Mouse (Mus musculus): ENCODE data around the gene Atg14. TPM values are rescaled to one million over a fixed set of nuclear protein-coding genes. Genes with fewer than 3 reads are reported as not detected.

Gene Atg14
- polyA plus RNA-seq, 1 experiment from 2014 or later, result 18.7 TPM

- no peaks in the 10 kb centered on the region for H3K4me1 ChIP-seq (ENCODE audit: control insufficient read depth, insufficient read depth, low read length)
- no peak overlapping the region for H3K4me2 ChIP-seq
- H3K27me3 ChIP-seq (ENCODE audit: control insufficient read depth, insufficient read depth, low read length), result no peaks in the 10 kb centered on the region
- H3K27ac ChIP-seq (ENCODE audit: low read depth, low read length), result no peak overlapping the region
- no peak overlapping the region for H3K9ac ChIP-seq (ENCODE audit: low read length)
- 96% methylated on average over 5 of the region's 5 CpGs for WGBS
- no peak overlapping the region for H3K4me3 ChIP-seq (ENCODE audit: low read depth, low read length)
- H3K36me3 ChIP-seq (ENCODE audit: control insufficient read depth, insufficient read depth, low read length), result peaks cover 8% of the 10 kb centered on the region
- H3K9me3 ChIP-seq (ENCODE audit: control insufficient read depth, low read length), result no peaks in the 10 kb centered on the region
- ATAC-seq (ENCODE audit: low FRiP score), result no peak
- DNase-seq (ENCODE audit: low spot score, missing footprints), result no peak
Measured at GRCm38 (mm10) chr14:47555225-47555624, 15.2 kb downstream of the Atg14 start.

GRCm38 (mm10) chr14:47554236-47554635, 16.2 kb downstream of the Atg14 start:
- H3K4me1 ChIP-seq (ENCODE audit: control insufficient read depth, insufficient read depth, low read length), result no peaks in the 10 kb centered on the region
- H3K4me2 ChIP-seq, result no peak overlapping the region
- H3K4me3 ChIP-seq (ENCODE audit: low read depth, low read length), result no peak overlapping the region
- peaks cover 8% of the 10 kb centered on the region for H3K36me3 ChIP-seq (ENCODE audit: control insufficient read depth, insufficient read depth, low read length)
- H3K27ac ChIP-seq (ENCODE audit: low read depth, low read length), result no peak overlapping the region
- ATAC-seq (ENCODE audit: low FRiP score), result no peak
- H3K9ac ChIP-seq (ENCODE audit: low read length), result no peak overlapping the region
- no peaks in the 10 kb centered on the region for H3K9me3 ChIP-seq (ENCODE audit: control insufficient read depth, low read length)
- no peaks in the 10 kb centered on the region for H3K27me3 ChIP-seq (ENCODE audit: control insufficient read depth, insufficient read depth, low read length)
- 86% methylated on average over 4 of the region's 4 CpGs for WGBS
- no peak for DNase-seq (ENCODE audit: low spot score, missing footprints)

- no peak for ATAC-seq (ENCODE audit: low FRiP score)
- Histone ChIP-seq H3K4me2 (no peak overlapping the region), H3K36me3 (ENCODE audit: control insufficient read depth, insufficient read depth, low read length) (peaks cover 15% of the 10 kb centered on the region), H3K9me3 (ENCODE audit: control insufficient read depth, low read length) (no peaks in the 10 kb centered on the region), H3K9ac (ENCODE audit: low read length) (no peak overlapping the region), H3K27me3 (ENCODE audit: control insufficient read depth, insufficient read depth, low read length) (no peaks in the 10 kb centered on the region), H3K4me1 (ENCODE audit: control insufficient read depth, insufficient read depth, low read length) (no peaks in the 10 kb centered on the region), H3K4me3 (ENCODE audit: low read depth, low read length) (no peak overlapping the region), H3K27ac (ENCODE audit: low read depth, low read length) (no peak overlapping the region)
- 90% methylated on average over 2 of the region's 2 CpGs for WGBS
- DNase-seq (ENCODE audit: low spot score, missing footprints), result no peak
Measured at GRCm38 (mm10) chr14:47553380-47553779, 17.1 kb downstream of the Atg14 start.

GRCm38 (mm10) chr14:47551668-47552067, 18.8 kb downstream of the Atg14 start:
- 95% methylated on average over 6 of the region's 6 CpGs for whole genome bisulfite sequencing
- H3K27me3 ChIP-seq (ENCODE audit: control insufficient read depth, insufficient read depth, low read length), result no peaks in the 10 kb centered on the region
- no peak overlapping the region for H3K27ac ChIP-seq (ENCODE audit: low read depth, low read length)
- H3K36me3 ChIP-seq (ENCODE audit: control insufficient read depth, insufficient read depth, low read length), result peaks cover 19% of the 10 kb centered on the region
- no peak for DNase-seq (ENCODE audit: low spot score, missing footprints)
- no peak overlapping the region for H3K4me2 ChIP-seq
- ATAC-seq (ENCODE audit: low FRiP score), result no peak
- no peak overlapping the region for H3K4me3 ChIP-seq (ENCODE audit: low read depth, low read length)
- H3K4me1 ChIP-seq (ENCODE audit: control insufficient read depth, insufficient read depth, low read length), result no peaks in the 10 kb centered on the region
- H3K9ac ChIP-seq (ENCODE audit: low read length), result no peak overlapping the region
- H3K9me3 ChIP-seq (ENCODE audit: control insufficient read depth, low read length), result no peaks in the 10 kb centered on the region

- no peak overlapping the region for H3K27ac ChIP-seq (ENCODE audit: low read depth, low read length)
- peaks cover 11% of the 10 kb centered on the region; the same call in 1 of the 2 replicates for H3K36me3 ChIP-seq (ENCODE audit: control insufficient read depth, insufficient read depth, low read length)
- no peaks in the 10 kb centered on the region for H3K27me3 ChIP-seq (ENCODE audit: control insufficient read depth, insufficient read depth, low read length)
- no peak overlapping the region for H3K9ac ChIP-seq (ENCODE audit: low read length)
- H3K4me2 ChIP-seq, result no peak overlapping the region
- no peak for ATAC-seq (ENCODE audit: low FRiP score)
- no peaks in the 10 kb centered on the region for H3K4me1 ChIP-seq (ENCODE audit: control insufficient read depth, insufficient read depth, low read length)
- DNase-seq (ENCODE audit: low spot score, missing footprints), result no peak
- no peak overlapping the region for H3K4me3 ChIP-seq (ENCODE audit: low read depth, low read length)
- 88% methylated on average over 4 of the region's 4 CpGs for WGBS
- H3K9me3 ChIP-seq (ENCODE audit: control insufficient read depth, low read length), result no peaks in the 10 kb centered on the region
Measured at GRCm38 (mm10) chr14:47544877-47545276, 25.6 kb downstream of the Atg14 start.

- DNase-seq (ENCODE audit: low spot score, missing footprints) (no peak), ATAC-seq (ENCODE audit: low FRiP score) (no peak)
- H3K4me2 ChIP-seq, result no peak overlapping the region
- H3K9ac ChIP-seq (ENCODE audit: low read length), result no peak overlapping the region
- H3K36me3 ChIP-seq (ENCODE audit: control insufficient read depth, insufficient read depth, low read length), result peaks cover 11% of the 10 kb centered on the region; the same call in 1 of the 2 replicates
- no peaks in the 10 kb centered on the region for H3K4me1 ChIP-seq (ENCODE audit: control insufficient read depth, insufficient read depth, low read length)
- no peak overlapping the region for H3K4me3 ChIP-seq (ENCODE audit: low read depth, low read length)
- no peak overlapping the region for H3K27ac ChIP-seq (ENCODE audit: low read depth, low read length)
- H3K27me3 ChIP-seq (ENCODE audit: control insufficient read depth, insufficient read depth, low read length), result no peaks in the 10 kb centered on the region
- 91% methylated on average over 5 of the region's 5 CpGs for WGBS
- H3K9me3 ChIP-seq (ENCODE audit: control insufficient read depth, low read length), result no peaks in the 10 kb centered on the region
Measured at GRCm38 (mm10) chr14:47544286-47544685, 26.2 kb downstream of the Atg14 start.

GRCm38 (mm10) chr14:47542283-47542682, 28.2 kb downstream of the Atg14 start:
- H3K4me3 ChIP-seq (ENCODE audit: low read depth, low read length), result no peak overlapping the region
- H3K36me3 ChIP-seq (ENCODE audit: control insufficient read depth, insufficient read depth, low read length), result peaks cover 4% of the 10 kb centered on the region; the same call in 1 of the 2 replicates
- H3K27ac ChIP-seq (ENCODE audit: low read depth, low read length), result no peak overlapping the region
- no peaks in the 10 kb centered on the region for H3K27me3 ChIP-seq (ENCODE audit: control insufficient read depth, insufficient read depth, low read length)
- H3K4me1 ChIP-seq (ENCODE audit: control insufficient read depth, insufficient read depth, low read length), result no peaks in the 10 kb centered on the region
- WGBS, result 89% methylated on average over 3 of the region's 3 CpGs
- no peak for ATAC-seq (ENCODE audit: low FRiP score)
- no peak overlapping the region for H3K4me2 ChIP-seq
- no peaks in the 10 kb centered on the region for H3K9me3 ChIP-seq (ENCODE audit: control insufficient read depth, low read length)
- H3K9ac ChIP-seq (ENCODE audit: low read length), result no peak overlapping the region
- DNase-seq (ENCODE audit: low spot score, missing footprints), result no peak

- H3K9me3 ChIP-seq (ENCODE audit: control insufficient read depth, low read length), result no peaks in the 10 kb centered on the region
- no peaks in the 10 kb centered on the region; the same call in 1 of the 2 replicates for H3K36me3 ChIP-seq (ENCODE audit: control insufficient read depth, insufficient read depth, low read length)
- WGBS, result 90% methylated on average over 10 of the region's 10 CpGs
- no peaks in the 10 kb centered on the region for H3K27me3 ChIP-seq (ENCODE audit: control insufficient read depth, insufficient read depth, low read length)
- H3K9ac ChIP-seq (ENCODE audit: low read length), result no peak overlapping the region
- DNase-seq (ENCODE audit: low spot score, missing footprints) (no peak), ATAC-seq (ENCODE audit: low FRiP score) (no peak)
- H3K27ac ChIP-seq (ENCODE audit: low read depth, low read length), result no peak overlapping the region
- H3K4me2 ChIP-seq, result no peak overlapping the region
- H3K4me3 ChIP-seq (ENCODE audit: low read depth, low read length), result no peak overlapping the region
- no peaks in the 10 kb centered on the region for H3K4me1 ChIP-seq (ENCODE audit: control insufficient read depth, insufficient read depth, low read length)
Measured at GRCm38 (mm10) chr14:47541325-47541948, 29.0 kb downstream of the Atg14 start.

- H3K4me3 ChIP-seq (ENCODE audit: low read depth, low read length), result no peak overlapping the region
- no peaks in the 10 kb centered on the region for H3K36me3 ChIP-seq (ENCODE audit: control insufficient read depth, insufficient read depth, low read length)
- H3K27me3 ChIP-seq (ENCODE audit: control insufficient read depth, insufficient read depth, low read length), result no peaks in the 10 kb centered on the region
- H3K4me2 ChIP-seq, result no peak overlapping the region
- no peak overlapping the region for H3K27ac ChIP-seq (ENCODE audit: low read depth, low read length)
- DNase-seq (ENCODE audit: low spot score, missing footprints) (no peak), ATAC-seq (ENCODE audit: low FRiP score) (no peak)
- no peaks in the 10 kb centered on the region for H3K9me3 ChIP-seq (ENCODE audit: control insufficient read depth, low read length)
- H3K9ac ChIP-seq (ENCODE audit: low read length), result no peak overlapping the region
- H3K4me1 ChIP-seq (ENCODE audit: control insufficient read depth, insufficient read depth, low read length), result no peaks in the 10 kb centered on the region
- 92% methylated on average over 1 of the region's 1 CpGs for WGBS
Measured at GRCm38 (mm10) chr14:47535096-47535495, 35.4 kb downstream of the Atg14 start.

Data from midbrain, embryonic 11.5 days (tissue).